Mouse (Mus musculus) embryonic fibroblast, embryonic 13.5 days (primary cell): Measurements from ENCODE around the gene Upp2.

Source experiments
- CTCF ChIP-seq: IDR thresholded peaks from 2 replicates; pipeline ENCODE4 v1.5.1; 2011; ENCODE audit warnings: mild to moderate bottlenecking, control low read depth, low read length, moderate library complexity, borderline replicate concordance; ENCODE audit not compliant: insufficient read depth
- POLR2A ChIP-seq: IDR thresholded peaks from 2 replicates; pipeline ENCODE4 v1.6.1; 2011; ENCODE audit warnings: low read depth, mild to moderate bottlenecking, control low read depth, low read length, moderate library complexity

DNA sequence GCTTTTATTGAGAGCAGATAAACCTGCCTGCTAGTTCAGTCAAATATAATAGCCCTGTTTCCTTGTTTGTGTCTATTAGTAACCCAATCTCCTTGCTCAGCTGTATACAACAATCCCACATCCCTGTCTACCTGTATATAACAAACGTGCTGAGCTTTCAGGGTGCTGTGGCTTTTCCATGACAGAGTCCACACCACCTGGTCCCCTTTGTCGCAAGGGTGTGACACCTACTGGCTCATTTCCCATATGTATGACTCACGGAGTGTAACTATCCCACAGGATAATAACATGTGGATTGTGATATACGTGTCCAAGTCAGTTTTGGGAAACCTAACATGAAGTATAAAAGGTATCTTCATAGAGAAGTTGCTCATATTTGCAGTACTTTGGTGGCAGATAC is 275.3 kb downstream of the Upp2 start:
- TF ChIP-seq CTCF (no peak), POLR2A (no peak)
